Mouse (Mus musculus): ENCODE measurements at regions not wholly inside any gene's neighbourhood (a gene's known extent, or its start where the extent isn't known, plus 50 kb on each side); places are given as distances from the start of the nearest gene placed in this dataset.

GRCm38 (mm10) chr10:21672171-21672570, 79.2 kb downstream of the 1700020N01Rik start:
- H3K4me3 ChIP-seq (ENCODE audit: inconsistent target), result no peak overlapping the region
- no peaks in the 10 kb centered on the region for H3K36me3 ChIP-seq (ENCODE audit: inconsistent target)
- no peaks in the 10 kb centered on the region for H3K79me2 ChIP-seq (ENCODE audit: inconsistent target)
- no peak overlapping the region for H3K27ac ChIP-seq
- 92% methylated on average over 4 of the region's 4 CpGs for WGBS (ENCODE audit: missing documents)

- Histone ChIP-seq H3K27ac (no peak overlapping the region), H3K4me3 (ENCODE audit: inconsistent target) (no peak overlapping the region), H3K79me2 (ENCODE audit: inconsistent target) (no peaks in the 10 kb centered on the region), H3K36me3 (ENCODE audit: inconsistent target) (no peaks in the 10 kb centered on the region)
- 88% methylated on average over 5 of the region's 5 CpGs for WGBS (ENCODE audit: missing documents)
Measured at GRCm38 (mm10) chr10:21672666-21673065, 79.7 kb downstream of the 1700020N01Rik start.

GRCm38 (mm10) chr10:21673831-21674230, 80.9 kb downstream of the 1700020N01Rik start:
- no peak overlapping the region for H3K4me3 ChIP-seq (ENCODE audit: inconsistent target)
- WGBS (ENCODE audit: missing documents), result 88% methylated on average over 1 of the region's 1 CpGs
- no peak overlapping the region for H3K27ac ChIP-seq

GRCm38 (mm10) chr10:21675786-21676185, 82.8 kb downstream of the 1700020N01Rik start:
- WGBS (ENCODE audit: missing documents), result 93% methylated on average over 14 of the region's 14 CpGs
- Histone ChIP-seq H3K27ac (no peak overlapping the region), H3K79me2 (ENCODE audit: inconsistent target) (no peaks in the 10 kb centered on the region), H3K36me3 (ENCODE audit: inconsistent target) (no peaks in the 10 kb centered on the region), H3K4me3 (ENCODE audit: inconsistent target) (no peak overlapping the region)

More at GRCm38 (mm10) chr10:21673831-21674230, 80.9 kb downstream of the 1700020N01Rik start:
- no peaks in the 10 kb centered on the region for H3K36me3 ChIP-seq (ENCODE audit: inconsistent target)
- H3K79me2 ChIP-seq (ENCODE audit: inconsistent target), result no peaks in the 10 kb centered on the region

- WGBS (ENCODE audit: missing documents), result 95% methylated on average over 9 of the region's 9 CpGs
- no peak overlapping the region for H3K27ac ChIP-seq
- H3K4me3 ChIP-seq (ENCODE audit: inconsistent target), result no peak overlapping the region
- H3K79me2 ChIP-seq (ENCODE audit: inconsistent target), result no peaks in the 10 kb centered on the region
- H3K36me3 ChIP-seq (ENCODE audit: inconsistent target), result no peaks in the 10 kb centered on the region
Measured at GRCm38 (mm10) chr10:21677911-21678310, 85.0 kb downstream of the 1700020N01Rik start.

GRCm38 (mm10) chr10:21678372-21678771, 85.4 kb downstream of the 1700020N01Rik start:
- 44% methylated on average over 6 of the region's 6 CpGs for WGBS (ENCODE audit: missing documents)
- Histone ChIP-seq H3K4me3 (ENCODE audit: inconsistent target) (no peak overlapping the region), H3K79me2 (ENCODE audit: inconsistent target) (no peaks in the 10 kb centered on the region), H3K27ac (no peak overlapping the region), H3K36me3 (ENCODE audit: inconsistent target) (no peaks in the 10 kb centered on the region)

- 79% methylated on average over 10 of the region's 10 CpGs for WGBS (ENCODE audit: missing documents)
- H3K79me2 ChIP-seq (ENCODE audit: inconsistent target), result no peaks in the 10 kb centered on the region
- no peak overlapping the region for H3K4me3 ChIP-seq (ENCODE audit: inconsistent target)
- H3K27ac ChIP-seq, result no peak overlapping the region
- no peaks in the 10 kb centered on the region for H3K36me3 ChIP-seq (ENCODE audit: inconsistent target)
Measured at GRCm38 (mm10) chr10:21678811-21679451, 86.0 kb downstream of the 1700020N01Rik start.

GRCm38 (mm10) chr10:21680789-21681188, 87.8 kb downstream of the 1700020N01Rik start:
- no peaks in the 10 kb centered on the region for H3K79me2 ChIP-seq (ENCODE audit: inconsistent target)
- WGBS (ENCODE audit: missing documents), result 81% methylated on average over 4 of the region's 4 CpGs
- H3K36me3 ChIP-seq (ENCODE audit: inconsistent target), result no peaks in the 10 kb centered on the region
- no peak overlapping the region for H3K27ac ChIP-seq
- no peak overlapping the region for H3K4me3 ChIP-seq (ENCODE audit: inconsistent target)

GRCm38 (mm10) chr10:21684286-21685013, 91.5 kb downstream of the 1700020N01Rik start:
- H3K4me3 ChIP-seq (ENCODE audit: inconsistent target), result no peak overlapping the region
- 78% methylated on average over 9 of the region's 9 CpGs for WGBS (ENCODE audit: missing documents)
- no peaks in the 10 kb centered on the region for H3K79me2 ChIP-seq (ENCODE audit: inconsistent target)
- no peaks in the 10 kb centered on the region for H3K36me3 ChIP-seq (ENCODE audit: inconsistent target)
- H3K27ac ChIP-seq, result no peak overlapping the region

GRCm38 (mm10) chr10:21685122-21685798, 92.3 kb downstream of the 1700020N01Rik start:
- no peak overlapping the region for H3K4me3 ChIP-seq (ENCODE audit: inconsistent target)
- no peaks in the 10 kb centered on the region for H3K79me2 ChIP-seq (ENCODE audit: inconsistent target)
- 44% methylated on average over 9 of the region's 9 CpGs for WGBS (ENCODE audit: missing documents)
- H3K36me3 ChIP-seq (ENCODE audit: inconsistent target), result no peaks in the 10 kb centered on the region
- no peak overlapping the region for H3K27ac ChIP-seq

- Histone ChIP-seq H3K4me3 (ENCODE audit: inconsistent target) (no peak overlapping the region), H3K79me2 (ENCODE audit: inconsistent target) (no peaks in the 10 kb centered on the region), H3K36me3 (ENCODE audit: inconsistent target) (no peaks in the 10 kb centered on the region), H3K27ac (no peak overlapping the region)
- WGBS (ENCODE audit: missing documents), result 45% methylated on average over 9 of the region's 9 CpGs
Measured at GRCm38 (mm10) chr10:21686060-21686459, 93.1 kb downstream of the 1700020N01Rik start.

- Histone ChIP-seq H3K36me3 (ENCODE audit: inconsistent target) (no peaks in the 10 kb centered on the region), H3K79me2 (ENCODE audit: inconsistent target) (no peaks in the 10 kb centered on the region), H3K27ac (no peak overlapping the region), H3K4me3 (ENCODE audit: inconsistent target) (no peak overlapping the region)
- WGBS (ENCODE audit: missing documents), result 94% methylated on average over 6 of the region's 7 CpGs
Measured at GRCm38 (mm10) chr10:21687484-21687883, 94.5 kb downstream of the 1700020N01Rik start.

- no peak overlapping the region for H3K27ac ChIP-seq
- 72% methylated on average over 7 of the region's 7 CpGs for WGBS (ENCODE audit: missing documents)
Measured at GRCm38 (mm10) chr10:21688513-21688912, 95.6 kb downstream of the 1700020N01Rik start.

GRCm38 (mm10) chr10:21689847-21690269, 96.9 kb downstream of the 1700020N01Rik start:
- Histone ChIP-seq H3K27ac (no peak overlapping the region), H3K36me3 (ENCODE audit: inconsistent target) (no peaks in the 10 kb centered on the region), H3K4me3 (ENCODE audit: inconsistent target) (no peak overlapping the region), H3K79me2 (ENCODE audit: inconsistent target) (no peaks in the 10 kb centered on the region)
- 68% methylated on average over 9 of the region's 9 CpGs for WGBS (ENCODE audit: missing documents)

More at GRCm38 (mm10) chr10:21688513-21688912, 95.6 kb downstream of the 1700020N01Rik start:
- Histone ChIP-seq H3K4me3 (ENCODE audit: inconsistent target) (no peak overlapping the region), H3K36me3 (ENCODE audit: inconsistent target) (no peaks in the 10 kb centered on the region), H3K79me2 (ENCODE audit: inconsistent target) (no peaks in the 10 kb centered on the region)

GRCm38 (mm10) chr10:21695185-21695584, 102.2 kb downstream of the 1700020N01Rik start:
- no peak overlapping the region for H3K27ac ChIP-seq

More at GRCm38 (mm10) chr10:21695185-21695584, 102.2 kb downstream of the 1700020N01Rik start:
- Histone ChIP-seq H3K79me2 (ENCODE audit: inconsistent target) (no peaks in the 10 kb centered on the region), H3K36me3 (ENCODE audit: inconsistent target) (no peaks in the 10 kb centered on the region), H3K4me3 (ENCODE audit: inconsistent target) (no peak overlapping the region)
- WGBS (ENCODE audit: missing documents), result 31% methylated on average over 5 of the region's 5 CpGs

All from macrophage (primary cell).